Mouse (Mus musculus) lung, adult 18-20 months (tissue): Measurements from ENCODE around the gene Tuba1a.
"Not testable (repeated sequence)": the region's sequence is repeated elsewhere in the genome, so short reads cannot be mapped to it uniquely, and the experiment has no call there.

ENCODE experiments used
- DNase-seq, 2 experiments: peaks; one replicate each; pipeline ENCODE4 v3.0.0; 2022; ENCODE audit warnings: mixed read lengths in 2 of 2

The Tuba1a gene

DNA sequence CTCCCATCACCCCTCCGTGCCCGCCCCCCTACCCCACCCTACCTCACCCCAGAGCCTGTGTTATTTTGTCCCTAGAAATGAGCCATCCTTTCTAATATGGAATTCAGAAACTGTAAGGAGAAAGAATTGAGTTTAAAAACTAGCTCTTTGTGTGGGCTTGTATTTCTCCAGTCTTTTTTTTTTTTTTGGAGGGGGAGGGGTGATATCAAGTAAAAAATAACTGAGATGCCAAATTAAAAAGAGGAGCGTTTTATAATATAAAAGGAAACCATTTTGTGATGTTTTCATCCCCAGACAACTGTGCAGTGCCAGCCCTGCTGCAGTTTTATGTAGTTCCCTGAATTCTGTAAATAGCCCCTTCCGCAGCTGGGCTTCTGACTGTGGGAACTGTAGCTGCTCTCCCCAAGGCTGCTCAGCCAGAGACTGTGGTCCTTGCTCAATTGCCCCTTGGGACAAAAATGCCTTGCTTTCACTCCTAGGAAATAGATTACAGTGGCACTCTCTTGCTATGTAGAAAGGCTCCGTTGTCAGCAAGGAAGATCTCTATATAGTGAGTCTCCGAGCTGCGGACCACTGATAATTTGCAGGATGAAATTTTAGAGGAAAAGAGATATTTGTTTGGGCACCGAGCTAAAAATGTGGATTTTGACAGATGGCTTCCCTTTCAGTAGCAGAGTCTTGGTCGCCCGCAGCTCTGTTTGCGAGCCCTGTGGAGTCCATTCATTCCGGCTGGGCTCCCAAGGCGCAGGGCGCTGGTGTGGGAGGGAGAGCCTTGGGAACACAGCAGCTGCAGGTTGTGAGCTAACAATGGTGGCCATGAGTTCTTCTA, 1.1 kb upstream of the Tuba1a start:
- no peak for DNase-seq

DNA sequence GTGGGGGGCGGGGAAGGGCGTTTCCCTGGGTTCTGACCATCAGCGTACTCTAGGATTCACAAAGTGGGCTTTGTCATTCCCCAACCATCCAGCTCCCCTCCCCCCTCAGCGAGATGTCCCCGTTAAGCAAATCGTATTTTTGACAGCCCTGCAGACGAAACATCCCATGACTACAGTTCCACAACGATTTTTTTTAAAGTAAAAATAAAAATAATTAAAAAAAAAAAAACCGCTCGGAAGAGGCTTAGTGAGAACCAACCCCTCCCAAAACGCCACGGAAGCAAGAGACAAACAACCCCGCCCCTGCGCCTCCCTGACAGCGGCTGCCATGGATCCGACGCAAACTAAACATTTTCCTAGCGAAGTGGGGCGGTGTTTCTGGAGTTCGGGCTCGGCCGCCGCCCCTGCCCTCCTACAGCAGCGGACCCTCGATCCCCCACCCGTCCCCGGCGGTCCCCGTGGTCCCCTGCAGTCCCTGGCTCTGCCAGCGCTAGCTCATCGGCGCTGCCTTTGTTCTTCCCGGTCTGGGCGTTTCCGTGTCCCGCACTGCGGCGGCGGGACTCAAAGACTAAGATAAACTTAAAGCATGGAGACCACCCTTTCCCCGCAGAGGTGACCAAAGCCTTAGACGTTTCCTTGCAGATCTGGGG, 627 bp downstream of the Tuba1a start:
- peak; percentile 78 to 84 for DNase-seq

DNA sequence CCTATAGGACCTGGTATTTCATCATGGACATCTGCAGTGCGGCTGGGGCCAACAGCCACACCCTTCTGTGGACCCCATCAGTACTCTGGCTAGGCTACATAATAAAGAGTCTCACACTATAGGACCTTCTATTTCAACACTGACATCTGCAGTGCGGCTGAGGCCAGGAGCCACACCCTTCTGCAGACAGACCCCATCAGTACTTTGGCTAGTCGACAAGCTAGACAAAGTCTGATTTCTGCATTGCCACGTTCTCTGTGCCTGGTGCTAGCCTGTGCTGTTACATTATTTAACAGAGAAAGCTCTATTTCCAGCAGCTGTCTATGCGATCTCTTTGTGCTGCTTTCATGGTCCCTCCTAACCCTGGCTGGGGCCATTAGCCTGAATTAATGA, 1.4 kb downstream of the Tuba1a start:
- DNase-seq: no peak

DNA sequence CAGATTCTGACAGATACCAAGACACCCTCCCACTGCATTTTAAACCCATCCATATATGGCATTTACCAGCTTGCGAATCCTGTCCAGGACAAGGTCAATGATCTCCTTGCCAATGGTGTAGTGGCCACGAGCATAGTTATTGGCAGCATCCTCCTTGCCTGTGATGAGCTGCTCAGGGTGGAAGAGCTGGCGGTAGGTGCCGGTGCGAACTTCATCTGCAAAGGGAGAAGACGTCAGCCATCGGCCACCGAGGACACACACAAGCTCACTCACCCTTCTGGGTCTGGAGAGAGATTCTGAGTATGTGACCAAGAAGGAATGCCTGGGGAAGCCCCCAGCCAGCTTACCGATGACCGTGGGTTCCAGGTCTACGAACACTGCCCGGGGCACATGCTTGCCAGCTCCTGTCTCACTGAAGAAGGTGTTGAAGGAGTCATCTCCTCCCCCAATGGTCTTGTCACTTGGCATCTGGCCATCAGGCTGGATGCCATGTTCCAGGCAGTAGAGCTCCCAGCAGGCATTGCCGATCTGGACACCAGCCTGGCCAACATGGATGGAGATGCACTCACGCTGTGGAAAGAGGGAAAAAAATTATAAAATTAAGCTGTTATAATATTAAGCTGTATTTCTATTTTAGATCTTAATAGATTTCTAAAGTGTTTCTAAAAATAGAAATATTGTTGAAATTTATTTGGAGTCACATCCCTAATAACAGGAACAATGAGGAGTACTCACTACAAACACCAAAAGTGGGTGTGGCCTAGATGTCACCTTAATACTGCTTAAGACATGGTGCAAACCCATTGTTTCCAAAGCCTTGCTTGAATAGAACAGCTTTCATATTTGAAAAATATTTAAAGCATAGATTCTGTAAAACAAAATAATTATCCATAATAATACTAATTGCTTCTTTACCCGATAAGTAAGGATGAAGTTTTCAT, 2.1 kb downstream of the Tuba1a start:
- DNase-seq: not testable (repeated sequence)

DNA sequence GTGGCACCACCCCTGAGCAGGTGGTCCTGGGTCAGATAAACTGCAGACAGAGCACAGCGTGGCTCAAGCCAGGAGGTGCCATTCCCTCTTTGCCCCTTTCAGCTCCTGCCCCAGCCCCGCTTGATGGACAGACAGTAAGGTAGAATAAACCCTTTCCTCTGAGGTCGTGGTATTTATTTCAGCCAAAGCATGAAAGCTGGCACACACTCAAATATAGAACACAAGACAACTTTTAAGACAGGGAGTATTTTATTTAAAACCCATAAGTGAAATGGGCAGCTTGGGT, 4.0 kb downstream of the Tuba1a start:
- no peak for DNase-seq

DNA sequence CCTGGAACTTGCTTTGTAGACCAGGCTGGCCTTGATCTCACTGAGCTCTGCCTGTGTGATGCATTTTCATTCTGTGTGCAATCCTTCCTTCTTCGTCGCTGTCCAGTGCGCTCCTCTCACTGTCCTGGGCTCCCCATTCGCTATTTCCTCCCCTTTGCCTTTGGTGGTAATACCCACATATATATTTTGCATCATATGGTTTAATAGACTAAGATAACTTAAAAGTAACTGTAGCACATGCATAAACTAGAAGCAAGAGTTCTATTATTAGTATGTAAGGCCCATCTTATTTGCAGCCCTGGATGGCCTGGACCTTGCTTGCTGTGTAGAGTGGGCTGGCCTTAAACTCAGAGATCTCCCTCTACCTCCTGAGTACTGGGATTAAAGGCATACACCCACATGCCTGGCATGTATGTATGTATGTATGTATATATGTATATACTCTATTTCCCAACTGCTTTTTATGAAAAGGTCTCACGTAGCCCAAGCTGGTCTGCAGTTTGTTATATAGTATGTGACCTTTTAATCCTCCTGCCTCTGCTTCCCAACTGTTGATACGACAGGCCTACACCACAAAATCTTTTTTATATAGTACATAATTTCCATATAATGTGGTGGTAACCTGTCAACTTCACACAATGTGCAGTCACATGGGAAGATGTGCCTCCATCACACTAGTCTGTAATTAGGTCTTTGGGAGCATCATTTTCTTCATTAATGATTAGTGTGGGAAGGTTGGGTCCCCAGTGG, 4.5 kb downstream of the Tuba1a start:
- DNase-seq: no peak

DNA sequence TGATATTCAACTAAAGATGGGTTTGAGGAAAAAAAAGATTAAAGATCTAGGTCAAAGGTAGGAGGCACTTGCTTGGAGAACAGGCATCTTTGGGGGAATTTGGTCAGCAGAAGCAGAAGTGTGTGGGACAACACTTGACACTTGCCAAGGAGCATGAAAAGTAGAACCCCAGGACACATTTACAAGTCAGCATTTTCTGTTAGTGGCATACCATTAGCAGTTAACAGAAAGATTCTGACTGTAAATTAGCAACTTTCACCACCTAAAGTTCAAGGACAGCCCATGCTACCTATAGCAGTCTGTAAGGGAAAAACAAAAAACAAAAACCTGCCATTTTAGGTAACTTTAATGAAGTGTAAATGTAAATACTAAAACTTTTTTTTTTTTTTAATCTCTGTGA, 5.1 kb downstream of the Tuba1a start:
- no peak for DNase-seq

DNA sequence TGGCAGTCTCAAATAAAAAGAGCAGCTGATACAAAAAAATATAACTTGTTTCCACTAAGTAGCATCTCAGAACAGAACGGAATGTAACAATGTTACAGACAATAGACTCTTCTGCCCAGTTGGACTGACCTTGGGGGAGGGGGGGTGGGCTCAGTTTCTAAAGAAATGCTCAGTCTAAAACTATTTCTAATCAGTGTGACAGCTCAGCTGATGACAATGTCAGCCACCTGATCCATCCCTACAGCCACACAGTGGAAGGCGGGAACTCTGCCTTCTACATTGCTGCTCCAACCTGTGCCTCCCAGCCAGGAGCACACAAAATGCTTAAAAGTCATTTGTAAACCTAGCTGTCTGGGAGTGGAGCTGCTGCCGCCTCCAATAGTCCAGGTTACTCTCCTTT, 5.6 kb downstream of the Tuba1a start:
- DNase-seq: no peak

DNA sequence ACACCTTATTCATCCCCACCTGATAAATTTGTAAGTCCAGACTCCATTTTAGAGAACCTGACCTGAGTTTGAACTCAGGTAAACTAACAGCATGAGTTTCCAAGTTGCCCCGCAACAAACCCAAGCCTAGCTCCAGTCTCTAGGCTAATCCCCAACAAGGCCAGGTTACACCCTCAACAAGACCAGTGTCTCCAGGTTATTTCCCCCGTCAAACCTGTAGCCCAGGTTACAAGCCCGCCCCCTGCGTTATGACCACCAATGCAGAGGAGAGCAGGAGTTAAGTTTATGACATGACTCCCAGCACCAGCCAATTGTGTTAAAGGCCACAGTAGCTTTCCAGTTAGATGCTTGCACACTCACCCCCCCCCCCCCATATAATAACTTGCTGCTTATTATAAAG, 10.4 kb downstream of the Tuba1a start:
- peak; percentile 36 to 68 for DNase-seq

DNA sequence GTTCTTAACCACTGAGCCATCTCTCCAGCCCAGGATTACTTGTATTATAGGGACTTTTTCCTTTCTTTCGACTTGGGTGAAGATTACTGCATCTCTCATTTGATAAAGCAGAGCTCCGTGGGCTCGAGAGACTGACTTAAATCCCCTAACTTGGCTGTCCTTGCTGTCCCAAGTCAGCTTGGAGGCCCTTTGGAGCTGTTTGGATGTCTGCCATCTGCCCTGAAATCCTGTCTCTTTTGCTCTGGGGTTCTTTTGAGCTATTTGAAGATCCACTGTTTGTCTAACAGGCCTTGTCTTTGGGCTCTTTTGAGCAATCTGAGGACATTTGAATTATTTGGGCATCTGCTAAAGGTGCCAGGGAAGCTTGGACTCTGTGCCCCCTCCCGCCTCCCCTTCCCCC, 11.4 kb downstream of the Tuba1a start:
- no peak for DNase-seq

DNA sequence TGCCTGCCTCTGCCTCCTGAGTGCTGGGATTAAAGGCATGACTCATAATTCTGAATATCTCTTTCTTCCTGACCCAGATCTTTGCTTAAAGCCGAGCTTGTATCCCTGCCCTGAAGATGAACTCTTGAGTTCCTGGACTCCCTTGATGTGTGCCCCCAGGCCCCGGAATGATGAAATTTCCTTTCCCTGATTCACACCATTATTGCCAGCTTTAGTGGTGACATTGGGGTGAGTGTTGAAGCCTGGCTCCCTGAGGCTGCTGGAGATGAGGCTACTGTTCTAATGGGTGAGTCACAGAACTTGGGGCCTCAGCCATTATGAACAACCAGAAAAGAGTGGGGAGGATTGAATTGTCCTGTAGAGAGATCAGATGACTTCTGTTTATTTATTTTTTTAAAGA, 12.0 kb downstream of the Tuba1a start:
- DNase-seq: no peak

DNA sequence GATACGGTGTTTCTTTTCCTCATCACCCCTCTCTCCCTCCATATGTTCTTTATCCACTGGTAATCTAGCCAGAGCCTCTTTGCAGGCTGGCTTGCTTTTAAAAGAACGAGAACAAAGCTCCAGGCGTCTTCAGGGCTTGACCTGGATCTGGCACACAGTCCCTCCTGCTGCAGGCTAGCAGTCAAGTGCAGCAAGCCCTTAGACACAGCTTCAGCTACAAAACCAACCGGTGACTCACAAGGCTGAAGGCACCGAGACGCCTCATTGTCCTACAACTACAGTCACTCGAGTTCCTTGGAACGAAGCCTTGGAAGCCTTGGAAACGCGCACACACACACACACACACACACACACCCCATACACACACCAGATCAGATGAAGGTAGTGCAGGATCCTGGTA, 12.7 kb downstream of the Tuba1a start:
- peak in 1 of 2 experiments; percentile 28 for DNase-seq

DNA sequence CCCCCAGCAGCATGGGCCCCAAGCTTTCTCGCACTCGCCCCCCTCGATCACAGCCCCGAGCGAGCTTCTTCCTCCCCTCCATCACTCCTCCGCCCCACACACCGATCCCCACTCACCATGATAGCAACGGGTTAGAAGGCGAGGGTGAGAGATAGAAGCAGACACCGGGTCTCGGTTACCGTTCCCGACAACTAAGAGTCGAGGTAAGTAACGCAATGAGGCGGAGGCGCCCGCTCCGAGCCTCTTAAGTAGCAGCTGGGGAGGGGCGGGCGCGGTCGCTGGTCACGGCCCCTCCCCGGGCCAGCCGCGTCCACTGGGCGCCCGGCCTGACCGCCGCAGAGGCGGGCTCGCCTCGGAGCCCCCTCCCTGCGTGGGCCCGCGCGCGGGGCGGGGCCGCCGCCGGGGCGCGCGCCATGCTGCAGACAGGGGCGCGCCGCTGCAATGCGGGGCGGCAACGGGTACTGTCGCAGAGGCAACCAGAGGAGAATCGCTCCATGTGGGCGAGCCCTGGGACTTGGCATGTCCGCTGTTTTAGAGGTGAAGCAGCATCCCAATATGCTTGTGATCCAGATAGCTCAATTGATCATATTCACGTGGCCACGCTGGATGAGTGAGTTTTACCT, 19.2 kb downstream of the Tuba1a start, which contains the start of gene Tuba1b:
Gene Tuba1b (minus strand): TSS at position 349 of the 623 bp plus-strand sequence.
- peak; percentile 92 to 93 for DNase-seq

DNA sequence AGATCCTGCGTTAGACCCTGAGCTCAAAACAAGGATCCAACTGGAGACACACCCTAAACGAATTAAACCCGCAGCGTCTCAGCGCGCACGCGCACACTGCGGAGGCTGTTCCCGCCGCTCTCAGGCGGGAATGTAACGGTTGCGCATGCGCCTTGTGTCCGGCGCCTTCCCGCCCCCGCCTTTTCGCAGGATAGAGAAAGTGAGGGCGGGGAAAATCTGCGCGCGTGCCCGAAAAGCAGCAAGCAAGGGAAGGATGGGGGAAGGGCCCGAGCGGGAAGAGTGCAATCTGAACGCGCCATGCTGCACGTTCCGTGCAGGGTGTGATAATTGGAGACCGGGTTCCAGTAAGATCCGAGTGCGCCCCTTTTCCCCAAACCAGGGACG, 19.7 kb downstream of the Tuba1a start:
- DNase-seq: peak; percentile 96 to 97

DNA sequence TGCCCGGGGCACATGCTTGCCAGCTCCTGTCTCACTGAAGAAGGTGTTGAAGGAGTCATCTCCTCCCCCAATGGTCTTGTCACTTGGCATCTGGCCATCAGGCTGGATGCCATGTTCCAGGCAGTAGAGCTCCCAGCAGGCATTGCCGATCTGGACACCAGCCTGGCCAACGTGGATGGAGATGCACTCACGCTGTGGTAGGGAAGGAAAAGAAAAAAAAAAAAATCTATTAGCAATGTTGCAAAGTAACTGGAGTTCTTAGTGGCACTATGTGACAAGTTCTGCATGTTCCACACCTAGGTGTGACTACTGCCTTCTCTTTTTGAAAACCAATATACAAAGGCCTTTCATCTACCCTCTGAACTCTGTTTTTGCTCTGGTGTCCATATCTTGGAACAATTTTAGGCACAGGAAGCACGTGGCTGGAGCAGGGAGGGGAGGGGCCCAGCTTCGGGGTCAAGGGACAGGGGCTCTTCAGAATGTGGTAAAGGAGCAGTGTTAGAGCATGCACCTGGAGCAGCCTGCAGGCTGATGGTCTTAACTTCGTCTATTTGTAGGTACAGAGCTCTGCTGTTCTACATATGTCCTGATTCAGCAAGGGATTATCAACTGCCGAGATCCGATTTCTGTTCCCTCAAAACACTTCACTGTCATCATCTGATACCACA, 20.4 kb downstream of the Tuba1a start:
- DNase-seq: not testable (repeated sequence)

DNA sequence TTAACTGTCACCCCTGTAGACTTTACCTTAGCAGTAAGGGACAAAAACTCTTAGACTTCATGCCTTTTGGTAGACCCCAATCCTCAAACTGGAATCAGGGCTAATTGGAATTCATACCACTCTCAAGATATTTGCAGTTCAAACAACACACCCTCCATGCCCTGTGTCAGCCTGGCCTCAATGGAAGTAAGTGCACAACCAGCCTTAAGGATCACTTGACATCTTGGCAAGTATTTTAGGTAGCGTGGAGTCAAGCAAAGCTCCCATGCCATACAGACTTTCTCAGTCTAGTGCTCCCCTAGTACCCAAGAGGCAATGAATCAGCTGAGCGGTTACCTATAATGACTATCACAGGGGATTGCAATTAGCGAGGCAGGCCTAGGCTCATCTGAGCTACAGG, 22.5 kb downstream of the Tuba1a start:
- peak; percentile 43 to 63 for DNase-seq

DNA sequence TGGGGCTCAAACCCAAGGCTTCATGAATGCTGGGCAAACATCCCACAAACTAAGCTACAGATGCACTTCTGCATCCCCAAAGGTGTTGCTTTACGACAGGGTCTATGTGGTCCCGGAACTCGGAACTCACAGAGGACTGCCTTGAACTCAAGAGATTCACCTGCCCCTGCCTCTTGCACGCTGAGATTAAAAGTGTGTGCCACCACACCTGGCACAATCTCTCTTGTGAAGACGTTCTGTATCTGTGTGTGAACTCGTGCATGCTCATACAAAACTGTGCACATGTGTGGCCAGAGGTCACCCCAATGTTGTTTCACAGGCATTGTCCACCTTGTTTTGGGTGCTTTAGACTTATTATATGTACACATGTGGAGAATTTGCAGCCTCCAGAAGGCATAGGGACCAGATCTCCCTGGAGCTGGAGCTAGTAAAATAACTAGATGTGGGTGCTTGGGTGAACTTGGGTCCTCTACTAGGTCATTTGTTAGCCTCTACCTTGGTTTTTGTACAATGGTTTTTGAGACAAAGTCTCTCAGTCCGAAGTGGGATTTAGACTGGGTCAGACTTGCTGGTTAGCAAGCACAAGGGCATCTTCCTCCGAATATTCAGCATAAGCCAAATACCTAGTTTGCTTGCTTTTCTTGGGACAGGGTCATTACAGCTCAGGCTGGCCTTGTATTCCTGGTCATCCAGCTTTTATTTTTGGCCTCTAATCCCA, 23.3 kb downstream of the Tuba1a start:
- no peak for DNase-seq

DNA sequence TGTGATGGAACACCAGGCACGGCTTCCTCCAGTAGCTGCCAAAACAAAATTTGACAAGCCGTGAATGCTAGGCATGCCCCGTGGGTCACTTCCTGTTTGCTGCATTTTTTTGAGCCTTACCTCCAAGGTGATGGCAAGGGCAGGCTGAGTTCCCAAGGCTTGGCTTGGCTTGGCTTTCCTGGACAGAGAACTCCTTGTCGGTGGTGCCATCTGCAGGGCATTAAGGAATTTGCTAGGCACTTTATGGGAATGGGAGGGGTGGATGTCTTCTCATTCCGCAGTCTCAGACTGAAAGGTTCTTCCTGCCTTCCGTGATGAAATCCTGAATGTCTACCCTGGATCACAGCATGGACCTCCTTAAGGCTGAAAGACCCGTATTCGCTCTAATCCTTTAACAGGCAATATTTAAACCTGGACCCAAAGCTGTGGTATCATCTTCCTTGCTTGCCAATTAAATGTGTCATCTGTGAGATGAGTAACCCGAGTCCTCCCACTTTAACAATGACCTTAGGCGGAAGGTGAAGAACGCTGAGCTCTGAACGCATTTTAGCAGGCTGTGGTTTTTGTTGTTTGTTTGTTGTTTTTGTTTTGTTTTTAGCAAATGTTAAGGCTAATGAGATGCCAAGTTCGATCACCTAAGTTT, 24.8 kb downstream of the Tuba1a start:
- peak; percentile 82 to 88 for DNase-seq

DNA sequence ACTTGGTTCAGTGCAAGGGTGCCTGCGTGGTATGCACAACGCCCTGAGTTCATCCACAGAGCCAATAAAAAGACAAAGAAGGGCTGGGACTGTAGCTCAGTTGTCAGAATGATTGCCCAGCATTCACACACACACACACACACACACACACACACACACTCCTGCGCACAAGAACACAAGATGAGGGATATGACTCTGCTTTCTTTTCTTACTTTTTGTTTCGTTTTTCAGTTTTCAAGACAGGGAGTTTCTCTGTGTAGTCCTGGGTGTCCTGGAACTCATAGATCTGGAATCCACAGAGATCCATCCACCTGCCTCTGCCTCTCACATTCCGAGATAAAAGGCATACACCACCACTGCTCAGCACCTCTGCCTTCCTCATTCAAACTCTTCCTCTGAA, 25.9 kb downstream of the Tuba1a start:
- no peak for DNase-seq

DNA sequence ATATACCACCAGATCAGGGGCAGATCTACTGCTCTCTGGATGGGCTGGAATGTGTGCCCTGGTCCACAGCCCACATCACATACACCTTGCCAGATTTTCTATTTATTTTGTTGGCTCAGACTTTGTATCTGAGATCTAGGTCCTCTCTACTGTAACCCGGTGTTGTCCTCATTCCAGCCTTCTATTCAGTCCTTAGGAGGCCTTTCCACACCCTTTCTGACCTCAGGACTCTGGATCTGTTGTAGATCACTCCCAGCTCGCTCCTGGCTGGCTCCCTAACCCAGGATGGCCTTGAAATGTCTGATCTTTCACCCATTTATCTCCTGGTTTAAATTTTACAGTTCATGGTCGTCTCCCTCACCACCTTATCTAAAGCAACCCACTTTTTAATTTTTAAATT, 28.8 kb downstream of the Tuba1a start:
- DNase-seq: no peak
